Mouse (Mus musculus) intestine, postnatal 0 days (tissue): ENCODE measurements around the gene Nynrin. TPM values are rescaled to one million over a fixed set of nuclear protein-coding genes. Genes with fewer than 3 reads are reported as not detected.

Experiments
- ATAC-seq: fragments of 200-750 bp; cut with Nextera tagmentation; 2 replicates; pipeline ENCODE4 v1.8.0; 2017; ENCODE audit warnings: mild to moderate bottlenecking, moderate TSS enrichment, moderate library complexity
- H3K27ac ChIP-seq: fragments of 300-500 bp; sonication (generic); 2 replicates; pipeline ENCODE4 v1.5.1; 2014; ENCODE audit warnings: mild to moderate bottlenecking, low read depth, low read length, moderate library complexity
- H3K27me3 ChIP-seq: fragments of 300-500 bp; sonication (generic); replicated peaks from 2 replicates; pipeline ENCODE4 v1.6.1; 2014; ENCODE audit warnings: low read length, mixed read lengths; ENCODE audit not compliant: control insufficient read depth, insufficient read depth
- H3K36me3 ChIP-seq: fragments of 300-500 bp; sonication (generic); 2 replicates; pipeline ENCODE4 v1.6.1; 2014; ENCODE audit warnings: mild to moderate bottlenecking, moderate library complexity; ENCODE audit not compliant: control insufficient read depth, insufficient read depth
- H3K4me1 ChIP-seq: fragments of 300-500 bp; sonication (generic); replicated peaks from 2 replicates; pipeline ENCODE4 v1.6.1; 2014; ENCODE audit warnings: antibody characterized with exemption, low read length, mixed read lengths; ENCODE audit not compliant: control insufficient read depth, insufficient read depth
- H3K4me2 ChIP-seq: fragments of 300-500 bp; sonication (generic); replicated peaks from 2 replicates; pipeline ENCODE4 v1.6.1; 2014; ENCODE audit warnings: low read depth, mild to moderate bottlenecking, moderate library complexity
- H3K4me3 ChIP-seq: fragments of 300-500 bp; sonication (generic); 2 replicates; pipeline ENCODE4 v1.5.1; 2014; ENCODE audit warnings: low read depth, low read length
- H3K9ac ChIP-seq: fragments of 300-500 bp; sonication (generic); 2 replicates; pipeline ENCODE4 v1.6.1; 2014; ENCODE audit warnings: mild to moderate bottlenecking, low read depth, low read length
- H3K9me3 ChIP-seq: fragments of 300-500 bp; sonication (generic); 2 replicates; pipeline ENCODE4 v1.6.1; 2016; ENCODE audit warnings: mixed run types; ENCODE audit not compliant: control insufficient read depth
- CTCF ChIP-seq: sonication (generic); IDR thresholded peaks from 2 replicates; pipeline ENCODE4 v1.5.1; 2016; ENCODE audit warnings: low read depth, mild to moderate bottlenecking, control low read depth, antibody characterized with exemption, moderate library complexity
- WGBS: fragments of 180-500 bp; shearing (Covaris S2); extraction: QIAGEN DNeasy Blood & Tissue Kit; methylation state at CpG from one replicate; pipeline ENCODE4 v1.1.7; 2014; 5-methylcytosine and 5-hydroxymethylcytosine counted together
- polyA plus RNA-seq: library from polyadenylated mRNA; unstranded; fragments of >200 nt; fragmentation: Nextera tagmentation; extraction: Ambion mirVana; gene quantifications from 2 replicates; pipeline ENCODE4 v1.2.1, GENCODE M21; 2015

Nynrin gene
- polyA plus RNA-seq, 1 experiment from 2014 or later = 2.2 TPM

DNA sequence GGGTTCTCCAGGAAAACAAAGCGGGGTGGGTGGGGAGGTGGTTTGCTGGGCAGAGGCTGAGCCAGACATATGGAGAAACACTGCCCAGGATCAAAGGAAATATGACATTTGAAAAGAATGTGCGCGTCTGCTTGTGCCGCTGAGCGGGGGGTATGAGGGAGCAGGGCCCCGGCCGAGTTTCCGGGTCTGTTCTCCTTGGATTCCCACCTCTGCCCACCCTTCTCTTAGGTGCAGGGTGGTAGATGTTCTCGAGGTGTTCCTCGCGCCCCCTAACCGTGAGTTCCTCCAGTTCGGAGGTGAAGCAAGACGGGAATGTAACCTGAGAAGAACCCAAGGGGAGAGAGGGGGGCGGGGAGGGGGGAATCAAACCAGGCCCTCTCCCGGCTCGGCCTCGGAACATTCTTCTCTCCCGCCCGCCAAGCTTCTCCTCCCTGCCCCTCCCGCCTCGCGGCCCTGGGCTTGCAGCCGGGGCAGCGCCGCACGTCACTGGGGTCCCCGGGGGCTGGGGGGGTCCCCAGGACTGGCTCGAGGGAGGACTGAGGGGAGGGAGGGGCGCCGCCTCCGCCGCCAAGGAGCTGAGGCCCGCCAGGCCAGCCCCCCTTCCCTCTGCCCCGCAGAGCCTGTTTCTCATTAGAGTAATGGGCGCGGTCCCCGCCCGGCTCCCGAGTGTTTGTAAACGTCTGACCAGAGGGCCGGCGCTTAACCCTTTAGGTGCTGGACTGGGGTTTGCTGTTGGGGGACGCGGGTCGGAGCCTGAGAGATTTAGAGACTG, 30.6 kb upstream of the Nynrin start, which contains the start of gene Nfatc4:
Gene Nfatc4, plus strand, starts transcription at position 154 of the 772 bp plus-strand sequence.
- under 1% methylated on average over 46 of the region's 46 CpGs for WGBS
- no peak; the same call in 1 of the 2 replicates for TF ChIP-seq CTCF

DNA sequence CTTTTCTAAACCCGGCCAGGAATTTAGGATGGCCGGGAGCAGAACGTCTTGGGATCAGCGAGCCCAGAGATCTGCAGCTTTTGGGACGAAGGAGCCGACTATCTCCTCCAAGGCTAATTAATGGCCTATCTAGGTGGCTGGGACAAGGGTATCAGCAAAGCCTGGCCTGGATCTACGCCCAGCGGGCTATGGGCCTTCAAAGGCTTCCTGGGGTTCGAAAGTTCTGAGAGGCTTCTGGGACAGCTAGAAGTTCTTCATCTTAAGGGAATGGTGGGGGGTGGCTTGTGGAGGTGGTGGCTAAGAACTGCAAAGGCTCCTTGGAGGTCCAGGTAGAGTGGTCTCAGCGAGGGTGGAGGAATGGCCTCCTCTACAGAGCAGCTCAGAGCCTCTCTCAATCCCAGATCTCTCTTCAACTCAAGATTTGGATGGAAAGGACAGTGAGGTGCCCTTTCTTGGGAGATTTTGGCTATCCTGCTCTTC, 29.8 kb upstream of the Nynrin start:
- Histone ChIP-seq H3K4me3 (peak overlapping the region; percentile 58), H3K27ac (peak overlapping the region; percentile 70), H3K9me3 (no peaks in the 10 kb centered on the region), H3K27me3 (0 out of 2 replicates have a peak, but pooled peaks cover 12% of the 10 kb centered on the region), H3K9ac (peak overlapping the region; percentile 54; the same call in 1 of the 2 replicates), H3K4me2 (peak overlapping the region; percentile 85), H3K4me1 (no peaks in the 10 kb centered on the region; the same call in 1 of the 2 replicates), H3K36me3 (no peaks in the 10 kb centered on the region)
- 3% methylated on average over 10 of the region's 10 CpGs for WGBS
- no peak for TF ChIP-seq CTCF
- no peak for ATAC-seq

More for the DNA sequence above, 30.6 kb upstream of the Nynrin start, which contains the start of gene Nfatc4:
- no peaks in the 10 kb centered on the region; the same call in 1 of the 2 replicates for H3K4me1 ChIP-seq
- 0 out of 2 replicates have a peak, but pooled peaks cover 12% of the 10 kb centered on the region for H3K27me3 ChIP-seq
- H3K4me3 ChIP-seq = peak within 1 kb of the TSS; percentile 58
- H3K27ac ChIP-seq = peak within 1 kb of the TSS; percentile 70
- peak within 1 kb of the TSS; percentile 85 for H3K4me2 ChIP-seq
- H3K9me3 ChIP-seq = no peaks in the 10 kb centered on the region
- no peaks in the 10 kb centered on the region for H3K36me3 ChIP-seq
- H3K9ac ChIP-seq = peak within 1 kb of the TSS; percentile 54
- ATAC-seq = peak; percentile 51

DNA sequence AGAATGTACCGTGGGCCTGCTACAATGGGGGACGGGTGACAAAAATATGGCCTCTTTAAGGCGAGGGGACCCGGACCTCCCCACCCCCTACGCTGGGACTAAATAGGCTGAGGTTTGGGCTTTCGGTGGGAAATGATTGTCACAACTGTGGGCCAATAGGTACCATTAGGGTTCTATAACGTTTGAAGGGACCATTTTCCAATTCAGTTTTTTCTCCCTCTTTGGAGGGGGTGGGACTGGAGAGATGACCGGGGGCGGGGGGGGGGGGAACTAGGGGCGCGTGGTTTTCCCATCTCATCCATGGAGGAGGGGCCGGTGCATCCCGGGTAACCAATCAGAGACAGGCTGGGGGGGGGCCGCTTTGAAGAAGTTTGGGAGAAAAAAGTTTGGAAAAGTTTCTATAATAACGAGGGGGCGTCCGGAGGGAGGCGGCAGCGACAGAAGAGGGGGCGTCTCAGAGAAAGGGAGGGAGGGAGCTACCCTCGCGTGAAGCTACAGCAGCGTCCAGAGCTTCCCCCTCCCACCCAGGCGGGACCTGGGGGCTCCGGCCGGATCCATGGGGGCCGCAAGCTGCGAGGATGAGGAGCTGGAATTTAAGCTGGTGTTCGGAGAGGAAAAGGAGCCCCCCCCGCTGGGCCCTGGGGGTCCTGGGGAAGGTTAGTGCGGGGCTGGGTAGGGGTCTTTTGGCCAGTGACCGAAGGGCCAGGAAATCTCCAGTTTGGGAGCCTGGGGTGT, 29.2 kb upstream of the Nynrin start:
- Histone ChIP-seq H3K27me3 (0 out of 2 replicates have a peak, but pooled peaks cover 12% of the 10 kb centered on the region), H3K27ac (peak overlapping the region; percentile 77), H3K4me3 (peak overlapping the region; percentile 58), H3K9ac (peak overlapping the region; percentile 69), H3K9me3 (no peaks in the 10 kb centered on the region), H3K4me1 (no peaks in the 10 kb centered on the region; the same call in 1 of the 2 replicates), H3K4me2 (peak overlapping the region; percentile 85), H3K36me3 (no peaks in the 10 kb centered on the region)
- ATAC-seq = no peak
- no peak for TF ChIP-seq CTCF
- 3% methylated on average over 32 of the region's 32 CpGs for WGBS

DNA sequence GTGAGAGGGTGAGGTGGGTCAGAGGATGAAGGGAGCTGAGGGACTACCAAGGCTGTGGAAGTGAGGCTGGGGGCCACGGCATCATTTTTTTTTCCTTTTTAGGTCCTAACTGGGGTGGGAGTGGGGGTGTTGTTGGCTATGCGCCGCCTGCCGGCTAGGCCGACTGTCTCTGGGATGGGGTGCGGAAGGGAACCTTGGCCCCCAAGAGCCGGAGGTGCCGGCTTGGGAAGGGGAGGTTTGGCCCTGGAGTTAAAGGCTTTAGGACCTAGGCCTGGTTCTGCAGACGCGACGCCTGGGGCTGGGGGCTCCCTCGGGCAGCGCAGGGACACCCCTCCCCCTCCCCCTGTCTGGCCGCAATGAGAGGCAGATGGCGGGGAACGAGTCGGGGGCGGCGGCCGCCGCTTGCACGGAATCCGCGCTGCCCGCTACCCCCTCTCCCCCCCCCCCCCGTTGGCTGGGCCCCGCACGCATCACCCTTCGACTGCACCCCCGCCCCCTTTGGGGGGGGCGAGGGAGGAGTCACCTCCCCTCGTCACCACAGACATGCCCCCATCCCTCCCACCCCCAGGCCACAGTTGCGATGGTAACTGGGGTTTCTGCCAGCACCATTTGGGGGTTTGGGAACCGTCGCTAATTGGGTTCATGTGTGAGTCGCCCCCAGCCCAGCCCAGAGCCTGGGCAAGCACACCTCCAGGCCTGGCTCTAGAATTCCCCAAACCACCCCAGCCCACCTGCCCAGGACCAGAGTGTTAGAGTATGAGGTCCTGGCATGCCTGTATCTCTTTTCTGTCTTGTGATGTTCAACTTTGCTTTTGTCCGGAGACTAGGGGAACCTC, 28.4 kb upstream of the Nynrin start:
- H3K36me3 ChIP-seq = 0 out of 2 replicates have a peak, but pooled peaks cover 4% of the 10 kb centered on the region
- ATAC-seq = no peak
- TF ChIP-seq CTCF = peak; percentile 39
- H3K27me3 ChIP-seq = 0 out of 2 replicates have a peak, but pooled peaks cover 12% of the 10 kb centered on the region
- peak overlapping the region; percentile 58 for H3K4me3 ChIP-seq
- peak overlapping the region; percentile 69 for H3K9ac ChIP-seq
- peak overlapping the region; percentile 77 for H3K27ac ChIP-seq
- WGBS = 6% methylated on average over 21 of the region's 37 CpGs
- H3K4me2 ChIP-seq = peak overlapping the region; percentile 85
- H3K9me3 ChIP-seq = no peaks in the 10 kb centered on the region
- H3K4me1 ChIP-seq = no peaks in the 10 kb centered on the region; the same call in 1 of the 2 replicates

DNA sequence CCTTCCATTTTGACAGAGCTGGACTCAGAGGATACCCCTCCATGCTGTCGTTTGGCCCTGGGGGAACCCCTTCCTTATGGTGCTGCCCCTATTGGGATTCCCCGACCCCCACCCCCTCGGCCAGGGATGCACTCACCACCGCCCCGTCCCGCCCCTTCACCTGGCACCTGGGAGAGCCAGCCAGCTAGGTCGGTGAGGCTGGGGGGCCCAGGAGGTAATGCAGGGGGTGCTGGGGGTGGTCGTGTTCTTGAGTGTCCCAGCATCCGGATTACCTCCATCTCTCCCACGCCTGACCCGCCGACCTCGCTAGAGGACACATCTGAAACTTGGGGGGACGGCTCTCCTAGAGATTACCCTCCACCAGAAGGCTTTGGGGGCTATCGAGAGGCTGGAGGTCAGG, 27.7 kb upstream of the Nynrin start:
- Histone ChIP-seq H3K36me3 (0 out of 2 replicates have a peak, but pooled peaks cover 6% of the 10 kb centered on the region), H3K4me3 (peak overlapping the region; percentile 58), H3K9ac (no peak overlapping the region), H3K27ac (no peak overlapping the region), H3K4me1 (no peaks in the 10 kb centered on the region; the same call in 1 of the 2 replicates), H3K9me3 (no peaks in the 10 kb centered on the region), H3K4me2 (peak overlapping the region; percentile 85), H3K27me3 (0 out of 2 replicates have a peak, but pooled peaks cover 12% of the 10 kb centered on the region)
- WGBS = 23% methylated on average over 15 of the region's 15 CpGs
- no peak for ATAC-seq
- no peak for TF ChIP-seq CTCF
